Mouse (Mus musculus): ENCODE results near the gene Heyl. TPM values are rescaled to one million over a fixed set of nuclear protein-coding genes. Genes with fewer than 3 reads are reported as not detected.
"Not testable (repeated sequence)": the region's sequence is repeated elsewhere in the genome, so short reads cannot be mapped to it uniquely, and the experiment has no call there.

The Heyl gene
- polyA plus RNA-seq, 1 experiment from 2014 or later, result 7.7 TPM

DNA sequence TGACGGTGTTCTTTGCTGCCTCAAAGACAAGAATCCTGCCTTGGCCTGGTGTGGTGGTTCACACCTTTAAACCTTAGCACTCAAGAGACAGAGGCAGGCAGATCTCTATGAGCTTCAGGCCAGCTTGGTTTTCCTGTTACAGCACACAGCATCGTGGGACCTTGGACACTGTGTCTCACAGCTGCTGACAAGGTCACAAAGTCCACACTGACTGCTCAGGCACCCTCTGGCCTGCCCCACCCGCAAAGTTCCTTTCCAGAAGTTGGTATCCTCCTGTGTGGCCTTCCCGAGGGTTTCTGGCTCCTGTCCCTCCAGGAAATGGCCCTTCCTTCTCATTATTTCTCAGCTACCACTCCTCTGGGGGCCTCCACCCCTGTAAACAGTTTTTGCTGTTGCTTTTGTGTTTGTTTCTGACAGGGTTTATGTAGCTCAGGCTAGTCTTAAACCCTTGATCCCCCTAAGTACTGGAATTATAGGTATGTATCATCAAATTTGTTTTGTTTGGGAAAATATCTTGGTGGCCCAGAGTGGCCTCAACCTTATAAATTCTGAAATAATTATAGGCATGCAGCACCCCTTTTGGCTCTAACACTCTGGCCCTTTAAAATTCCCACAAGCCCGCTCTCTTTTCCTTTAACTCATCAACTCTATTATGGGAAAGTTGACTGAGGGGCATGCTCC lies 28.5 kb downstream of the Heyl start, which contains the start of gene Pabpc4:
Gene Pabpc4 (plus strand): TSS at position 631 of the 681 bp plus-strand sequence.
- Histone ChIP-seq H3K4me1 (ENCODE audit: control insufficient read depth, insufficient read depth, low read length) (no peaks in the 10 kb centered on the region), H3K4me2 (no peak within 1 kb of the TSS), H3K4me3 (ENCODE audit: low read depth, low read length) (no peak within 1 kb of the TSS), H3K27ac (ENCODE audit: low read depth, low read length) (no peak within 1 kb of the TSS), H3K9me3 (ENCODE audit: control insufficient read depth, low read length) (no peaks in the 10 kb centered on the region), H3K27me3 (ENCODE audit: control insufficient read depth, insufficient read depth, low read length) (no peaks in the 10 kb centered on the region), H3K36me3 (ENCODE audit: control insufficient read depth, insufficient read depth, low read length) (no peaks in the 10 kb centered on the region), H3K9ac (ENCODE audit: low read length) (no peak within 1 kb of the TSS)
- 79% methylated on average over 5 of the region's 5 CpGs for WGBS
- ATAC-seq (ENCODE audit: low FRiP score) (no peak), DNase-seq (ENCODE audit: low spot score, missing footprints) (no peak)

DNA sequence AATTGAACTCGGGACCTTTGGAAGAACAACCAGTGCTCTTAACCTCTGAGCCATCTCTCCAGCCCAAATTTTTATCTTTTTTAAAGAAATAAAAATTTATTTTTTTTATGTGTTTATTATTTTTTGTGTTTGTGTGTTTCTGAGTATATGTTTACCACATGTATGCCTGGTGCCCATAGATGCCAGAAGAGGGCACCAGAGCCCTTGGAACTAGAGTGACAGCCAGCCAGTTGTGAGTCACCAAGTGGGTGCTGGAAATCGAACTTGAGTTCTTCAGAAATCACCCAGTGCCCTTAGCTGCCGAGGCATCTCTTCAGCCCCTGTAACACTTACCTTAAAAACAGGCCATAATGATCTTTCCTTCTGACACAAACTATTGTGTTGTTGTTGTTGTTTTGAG lies 37.7 kb downstream of the Heyl start:
- DNase-seq (ENCODE audit: low spot score, missing footprints) (no peak), ATAC-seq (ENCODE audit: low FRiP score) (no peak)
- WGBS, result 94% methylated on average over 3 of the region's 3 CpGs
- H3K4me3 ChIP-seq (ENCODE audit: low read depth, low read length), result no peak overlapping the region
- H3K27me3 ChIP-seq (ENCODE audit: control insufficient read depth, insufficient read depth, low read length), result no peaks in the 10 kb centered on the region
- no peaks in the 10 kb centered on the region for H3K9me3 ChIP-seq (ENCODE audit: control insufficient read depth, low read length)
- H3K4me2 ChIP-seq, result no peak overlapping the region
- no peaks in the 10 kb centered on the region for H3K36me3 ChIP-seq (ENCODE audit: control insufficient read depth, insufficient read depth, low read length)
- no peaks in the 10 kb centered on the region for H3K4me1 ChIP-seq (ENCODE audit: control insufficient read depth, insufficient read depth, low read length)
- H3K9ac ChIP-seq (ENCODE audit: low read length), result no peak overlapping the region
- H3K27ac ChIP-seq (ENCODE audit: low read depth, low read length), result no peak overlapping the region

DNA sequence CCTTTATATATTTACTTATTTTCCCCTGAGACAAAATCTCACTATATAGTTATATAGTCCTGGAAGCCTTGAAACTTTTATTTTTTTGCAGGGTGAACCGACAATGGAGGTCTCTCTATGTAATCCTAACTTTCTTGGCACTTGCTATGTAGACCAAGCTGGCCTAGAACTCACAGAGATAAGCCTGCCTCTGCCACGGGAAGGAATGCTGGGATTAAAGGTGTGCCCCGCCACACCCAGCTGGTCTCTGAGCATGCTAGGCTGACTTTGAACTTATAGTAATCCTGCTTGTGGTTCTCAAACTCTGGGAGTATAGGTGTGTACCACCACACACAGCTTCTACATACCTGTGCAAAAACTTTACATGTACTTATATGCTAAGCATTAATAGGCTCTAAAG lies 46.8 kb downstream of the Heyl start:
- no peak for ATAC-seq (ENCODE audit: low FRiP score)
- 69% methylated on average over 3 of the region's 3 CpGs for WGBS
- Histone ChIP-seq H3K9ac (ENCODE audit: low read length) (no peak overlapping the region), H3K4me1 (ENCODE audit: control insufficient read depth, insufficient read depth, low read length) (peaks cover 14% of the 10 kb centered on the region), H3K27me3 (ENCODE audit: control insufficient read depth, insufficient read depth, low read length) (no peaks in the 10 kb centered on the region), H3K4me3 (ENCODE audit: low read depth, low read length) (no peak overlapping the region), H3K4me2 (no peak overlapping the region), H3K9me3 (ENCODE audit: control insufficient read depth, low read length) (no peaks in the 10 kb centered on the region), H3K36me3 (ENCODE audit: control insufficient read depth, insufficient read depth, low read length) (no peaks in the 10 kb centered on the region), H3K27ac (ENCODE audit: low read depth, low read length) (no peak overlapping the region)
- DNase-seq (ENCODE audit: low spot score, missing footprints), result no peak

DNA sequence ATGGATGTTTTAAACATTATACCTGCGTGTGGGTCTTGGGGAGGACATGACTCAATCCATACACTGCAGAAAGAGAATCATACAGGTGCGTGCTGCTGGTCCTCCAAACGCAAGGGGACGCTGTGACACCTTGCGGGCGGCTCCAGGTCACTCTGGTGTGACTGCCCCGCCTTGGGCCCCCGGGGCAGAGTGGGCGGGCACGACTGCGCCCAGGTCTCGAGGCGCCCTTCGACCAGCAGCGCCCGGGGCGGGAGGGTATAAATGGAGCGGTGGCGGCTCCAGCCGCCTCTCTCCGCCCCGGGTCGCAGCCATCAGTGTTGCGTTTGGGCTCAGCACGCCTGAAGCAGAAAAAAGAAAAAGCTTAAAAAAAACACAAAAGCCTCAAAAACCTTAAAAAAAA lies 49.1 kb downstream of the Heyl start:
- peaks cover 22% of the 10 kb centered on the region for H3K4me1 ChIP-seq (ENCODE audit: control insufficient read depth, insufficient read depth, low read length)
- DNase-seq (ENCODE audit: low spot score, missing footprints) (peak; percentile 98), ATAC-seq (ENCODE audit: low FRiP score) (peak; percentile 98)
- H3K27ac ChIP-seq (ENCODE audit: low read depth, low read length), result no peak overlapping the region; the same call in 1 of the 2 replicates
- H3K9ac ChIP-seq (ENCODE audit: low read length), result peak overlapping the region; percentile 68
- peak overlapping the region; percentile 47 for H3K4me3 ChIP-seq (ENCODE audit: low read depth, low read length)
- no peaks in the 10 kb centered on the region for H3K9me3 ChIP-seq (ENCODE audit: control insufficient read depth, low read length)
- no peaks in the 10 kb centered on the region for H3K27me3 ChIP-seq (ENCODE audit: control insufficient read depth, insufficient read depth, low read length)
- WGBS, result 1% methylated on average over 25 of the region's 25 CpGs
- H3K4me2 ChIP-seq, result peak overlapping the region; percentile 88
- no peaks in the 10 kb centered on the region; the same call in 1 of the 2 replicates for H3K36me3 ChIP-seq (ENCODE audit: control insufficient read depth, insufficient read depth, low read length)

DNA sequence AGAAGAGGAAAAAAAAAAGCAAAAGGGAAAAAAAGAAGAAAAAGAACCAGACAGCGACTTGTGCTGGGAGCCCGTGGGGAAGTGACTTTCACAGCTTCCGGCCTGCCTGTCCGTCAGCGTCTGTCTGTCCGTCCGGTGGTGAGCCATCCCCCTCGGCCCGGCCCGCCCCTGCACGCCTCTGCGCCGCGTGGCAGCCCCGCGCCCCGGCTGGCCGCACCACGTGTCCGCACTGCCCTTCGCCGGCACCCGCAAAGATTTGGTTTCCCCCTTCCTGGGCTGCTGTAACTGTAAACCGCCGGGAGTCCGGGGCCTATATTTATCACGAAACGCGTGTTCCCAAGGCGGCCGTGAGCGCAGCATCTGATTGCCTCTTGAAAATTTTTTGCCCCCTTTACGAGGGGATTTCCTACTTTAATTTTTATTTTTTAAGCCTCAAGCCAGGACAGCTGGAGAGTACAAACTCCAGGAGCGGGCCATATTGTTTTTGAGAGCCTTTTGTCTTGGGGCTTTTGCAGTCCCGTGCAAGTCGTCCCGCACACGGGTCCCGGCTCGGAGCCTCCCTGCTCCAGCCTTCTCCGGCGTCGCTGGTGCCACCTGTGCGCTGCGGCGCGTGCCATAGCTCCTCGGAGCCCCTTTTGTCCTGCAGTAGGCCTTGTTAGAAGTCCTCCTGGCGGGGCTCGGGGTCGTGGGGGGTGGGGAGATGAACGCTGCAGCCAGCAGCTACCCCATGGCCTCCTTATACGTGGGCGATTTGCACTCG lies 49.7 kb downstream of the Heyl start:
- H3K9me3 ChIP-seq (ENCODE audit: control insufficient read depth, low read length); H3K27ac ChIP-seq (ENCODE audit: low read depth, low read length); H3K27me3 ChIP-seq (ENCODE audit: control insufficient read depth, insufficient read depth, low read length); H3K36me3 ChIP-seq (ENCODE audit: control insufficient read depth, insufficient read depth, low read length): not testable (repeated sequence)
- Histone ChIP-seq H3K4me1 (ENCODE audit: control insufficient read depth, insufficient read depth, low read length) (peaks cover 22% of the 10 kb centered on the region), H3K4me3 (ENCODE audit: low read depth, low read length) (peak overlapping the region; percentile 47), H3K4me2 (peak overlapping the region; percentile 88), H3K9ac (ENCODE audit: low read length) (peak overlapping the region; percentile 68)
- peak; percentile 81 for ATAC-seq (ENCODE audit: low FRiP score)
- DNase-seq (ENCODE audit: low spot score, missing footprints), result peak; percentile 88
- under 1% methylated on average over 45 of the region's 55 CpGs for WGBS

DNA sequence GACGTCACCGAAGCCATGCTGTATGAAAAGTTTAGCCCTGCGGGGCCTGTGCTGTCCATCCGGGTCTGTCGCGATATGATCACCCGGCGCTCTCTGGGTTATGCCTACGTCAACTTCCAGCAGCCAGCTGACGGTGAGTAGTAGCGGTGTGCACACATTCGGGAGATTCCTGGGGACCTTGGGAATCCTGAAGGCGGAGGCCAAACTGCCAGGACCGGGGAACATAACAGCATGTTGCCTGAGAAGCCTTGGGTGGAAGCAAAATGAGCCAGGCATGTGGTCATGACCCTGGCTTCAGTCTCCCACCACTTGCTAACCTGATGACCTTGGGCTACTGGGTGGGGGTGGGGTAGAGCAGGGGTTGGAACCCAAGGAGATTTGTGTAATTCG lies 50.3 kb downstream of the Heyl start:
- peak overlapping the region; percentile 88 for H3K4me2 ChIP-seq
- H3K27me3 ChIP-seq (ENCODE audit: control insufficient read depth, insufficient read depth, low read length); H3K36me3 ChIP-seq (ENCODE audit: control insufficient read depth, insufficient read depth, low read length); H3K27ac ChIP-seq (ENCODE audit: low read depth, low read length); H3K9me3 ChIP-seq (ENCODE audit: control insufficient read depth, low read length): not testable (repeated sequence)
- ATAC-seq (ENCODE audit: low FRiP score) (peak; percentile 9; the same call in 1 of the 2 replicates), DNase-seq (ENCODE audit: low spot score, missing footprints) (peak; percentile 91)
- WGBS, result 1% methylated on average over 10 of the region's 15 CpGs
- H3K9ac ChIP-seq (ENCODE audit: low read length), result peak overlapping the region; percentile 68
- peaks cover 22% of the 10 kb centered on the region for H3K4me1 ChIP-seq (ENCODE audit: control insufficient read depth, insufficient read depth, low read length)
- H3K4me3 ChIP-seq (ENCODE audit: low read depth, low read length), result peak overlapping the region; percentile 47

DNA sequence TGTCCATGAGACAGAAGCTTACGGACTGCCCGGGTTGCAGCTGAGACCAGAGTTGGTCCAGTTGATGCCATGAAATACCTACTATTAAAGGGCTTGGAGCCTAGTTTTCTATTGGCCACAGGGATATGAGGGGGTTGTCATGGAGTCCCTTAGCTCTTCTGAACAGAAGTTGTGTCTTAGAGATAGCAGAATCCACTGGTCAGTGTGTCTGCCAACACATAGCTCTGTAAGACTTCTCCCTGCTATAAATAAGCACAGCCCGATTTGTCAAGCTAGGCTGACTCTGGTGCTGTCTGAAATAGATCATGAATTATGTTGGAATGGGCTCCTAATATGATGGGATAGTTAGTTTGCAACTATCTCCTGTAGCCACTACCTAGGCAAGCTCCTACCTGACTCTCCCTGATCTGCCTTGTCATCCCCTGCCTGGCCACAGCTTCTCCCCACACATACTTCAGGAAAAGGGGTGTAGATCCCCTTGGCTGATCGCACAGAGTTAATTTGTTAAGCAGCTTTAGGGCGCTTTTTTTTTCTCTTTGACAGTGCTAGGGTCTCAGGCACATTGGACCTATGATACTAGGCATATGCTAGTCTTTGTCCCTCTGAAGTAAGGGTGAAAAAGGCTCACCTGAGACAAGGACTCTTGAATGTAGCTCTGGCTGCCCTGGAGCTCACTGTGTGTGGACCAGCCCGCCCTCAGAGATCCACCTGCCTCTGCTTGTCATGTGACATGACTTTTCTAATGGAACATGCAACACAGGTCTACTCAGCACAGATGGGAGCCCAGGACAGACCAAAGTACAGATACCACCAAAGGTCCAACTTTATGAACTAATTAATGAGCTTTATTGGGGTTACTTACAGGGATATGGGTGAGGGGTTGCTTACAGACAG lies 51.6 kb downstream of the Heyl start:
- H3K27me3 ChIP-seq (ENCODE audit: control insufficient read depth, insufficient read depth, low read length), result no peaks in the 10 kb centered on the region
- H3K4me2 ChIP-seq, result peak overlapping the region; percentile 88
- H3K9me3 ChIP-seq (ENCODE audit: control insufficient read depth, low read length), result no peaks in the 10 kb centered on the region
- peaks cover 22% of the 10 kb centered on the region for H3K4me1 ChIP-seq (ENCODE audit: control insufficient read depth, insufficient read depth, low read length)
- 85% methylated on average over 6 of the region's 6 CpGs for WGBS
- peak overlapping the region; percentile 6; the same call in 1 of the 2 replicates for H3K4me3 ChIP-seq (ENCODE audit: low read depth, low read length)
- no peak overlapping the region for H3K9ac ChIP-seq (ENCODE audit: low read length)
- DNase-seq (ENCODE audit: low spot score, missing footprints) (no peak), ATAC-seq (ENCODE audit: low FRiP score) (no peak)
- H3K36me3 ChIP-seq (ENCODE audit: control insufficient read depth, insufficient read depth, low read length), result peaks cover 17% of the 10 kb centered on the region
- no peak overlapping the region for H3K27ac ChIP-seq (ENCODE audit: low read depth, low read length)

DNA sequence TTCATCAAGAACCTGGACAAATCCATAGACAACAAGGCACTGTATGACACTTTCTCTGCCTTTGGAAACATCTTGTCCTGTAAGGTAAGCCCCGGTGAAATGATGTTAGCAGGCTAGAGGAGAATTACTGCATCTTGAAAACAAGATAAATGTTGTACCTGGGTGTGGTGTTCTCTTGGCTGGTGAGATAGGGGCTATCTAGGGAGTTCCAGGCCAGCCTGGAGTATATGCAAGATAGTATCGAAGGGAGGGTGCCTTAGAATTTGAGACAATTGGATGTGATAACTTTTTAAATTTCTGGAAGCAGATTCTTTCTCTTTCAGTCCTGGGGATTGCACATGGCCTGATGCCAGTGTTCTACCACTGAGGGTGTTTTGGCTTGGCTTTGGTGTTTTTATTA lies 53.4 kb downstream of the Heyl start:
- Histone ChIP-seq H3K4me1 (ENCODE audit: control insufficient read depth, insufficient read depth, low read length) (peaks cover 22% of the 10 kb centered on the region), H3K4me3 (ENCODE audit: low read depth, low read length) (no peak overlapping the region), H3K4me2 (no peak overlapping the region), H3K27ac (ENCODE audit: low read depth, low read length) (no peak overlapping the region), H3K27me3 (ENCODE audit: control insufficient read depth, insufficient read depth, low read length) (no peaks in the 10 kb centered on the region), H3K36me3 (ENCODE audit: control insufficient read depth, insufficient read depth, low read length) (peaks cover 24% of the 10 kb centered on the region), H3K9ac (ENCODE audit: low read length) (no peak overlapping the region), H3K9me3 (ENCODE audit: control insufficient read depth, low read length) (no peaks in the 10 kb centered on the region)
- WGBS, result 90% methylated on average over 2 of the region's 2 CpGs
- no peak for DNase-seq (ENCODE audit: low spot score, missing footprints)
- ATAC-seq (ENCODE audit: low FRiP score), result no peak
